Mouse (Mus musculus): Measurements from ENCODE around the gene Fbxl21.

- TF ChIP-seq POLR2AphosphoS2 (IDR thresholded peaks at IDR 0.05; ENCODE audit: insufficient read length, low read depth) (no peak), POLR2A (IDR thresholded peaks at IDR 0.05; ENCODE audit: insufficient read length, low read depth) (no peak), MAX (IDR thresholded peaks at IDR 0.05; ENCODE audit: low read depth) (no peak), USF1 (IDR thresholded peaks at IDR 0.05; ENCODE audit: low read depth) (no peak), MYOG (IDR thresholded peaks at IDR 0.05; ENCODE audit: control insufficient read depth in 1 of 3, insufficient read depth in 1 of 3, insufficient read length in 2 of 3, low read depth in 2 of 3) (no peak), CEBPB (IDR thresholded peaks at IDR 0.05; ENCODE audit: insufficient read depth, poor library complexity, severe bottlenecking) (no peak), TCF12 (IDR thresholded peaks at IDR 0.05; ENCODE audit: insufficient read depth, poor library complexity, severe bottlenecking) (no peak), REST (IDR thresholded peaks at IDR 0.05; ENCODE audit: insufficient read depth, insufficient read length) (no peak), E2F4 (IDR thresholded peaks at IDR 0.05; ENCODE audit: insufficient read depth) (no peak), TCF3 (IDR thresholded peaks at IDR 0.05; ENCODE audit: insufficient read length, low read depth) (no peak), MYOD1 (IDR thresholded peaks at IDR 0.05; ENCODE audit: control insufficient read depth in 1 of 3, insufficient read length in 2 of 3, low read depth in 2 of 3) (no peak), SRF (IDR thresholded peaks at IDR 0.05; ENCODE audit: control insufficient read depth, insufficient read length, low read depth) (no peak)
These were observed 40.8 kb downstream of the Fbxl21 start for GRCm38 (mm10) chr13:56563075-56563474.

Data from myocyte (in vitro differentiated cells).